Mouse (Mus musculus) C2C12 (cell line): ENCODE results near the gene Fam167b. TPM values are rescaled to one million over a fixed set of nuclear protein-coding genes. Genes with fewer than 3 reads are reported as not detected.

Experiments
- H3K27me3 ChIP-seq: one replicate; pipeline ENCODE4 v1.6.1; 2011; ENCODE audit not compliant: control insufficient read depth, insufficient read depth, insufficient read length
- H3K36me3 ChIP-seq: one replicate; pipeline ENCODE4 v1.6.1; 2011; ENCODE audit not compliant: control insufficient read depth, insufficient read depth
- H3K4me3 ChIP-seq: one replicate; pipeline ENCODE4 v1.5.1; 2011; ENCODE audit warnings: mild to moderate bottlenecking, control low read depth; ENCODE audit not compliant: poor library complexity, insufficient read depth, severe bottlenecking
- H3K79me2 ChIP-seq: one replicate; pipeline ENCODE4 v1.6.1; 2011; ENCODE audit not compliant: control insufficient read depth, insufficient read depth
- H3K79me3 ChIP-seq: one replicate; pipeline ENCODE4 v1.6.1; 2011; ENCODE audit warnings: low read depth, control low read depth
- H3ac ChIP-seq: one replicate; pipeline ENCODE3; 2011; ENCODE audit warnings: low read depth; ENCODE audit not compliant: control insufficient read depth, insufficient read length
- CEBPB ChIP-seq: IDR thresholded peaks from one replicate; pipeline ENCODE4 v1.6.1; 2011; ENCODE audit warnings: low read depth, mild to moderate bottlenecking, control low read depth, moderate library complexity
- CTCF ChIP-seq: IDR thresholded peaks from one replicate; pipeline ENCODE4 v1.5.1; 2011; ENCODE audit not compliant: control insufficient read depth, insufficient read depth, insufficient read length
- FOSL1 ChIP-seq: IDR thresholded peaks from one replicate; pipeline ENCODE4 v1.8.0; 2011; ENCODE audit warnings: mild to moderate bottlenecking, low read length; ENCODE audit not compliant: poor library complexity, insufficient read depth, severe bottlenecking
- MAX ChIP-seq: IDR thresholded peaks from one replicate; pipeline ENCODE4 v1.6.1; 2011; ENCODE audit warnings: mild to moderate bottlenecking, control low read depth
- MYOD1 ChIP-seq: IDR thresholded peaks from one replicate; pipeline ENCODE4 v1.6.1; 2011; ENCODE audit warnings: low read depth; ENCODE audit not compliant: control insufficient read depth, insufficient read length
- MYOG ChIP-seq: IDR thresholded peaks from one replicate; pipeline ENCODE4 v1.6.1; 2011; ENCODE audit not compliant: control insufficient read depth, insufficient read length; ENCODE audit errors: extremely low read depth
- USF1 ChIP-seq: IDR thresholded peaks from one replicate; pipeline ENCODE4 v1.6.1; 2011; ENCODE audit warnings: low read depth, mild to moderate bottlenecking, control low read depth, moderate library complexity
- polyA plus RNA-seq: library from polyadenylated mRNA; unstranded; fragments of >200 nt; fragmentation: generic; extraction: Trizol; gene quantifications from one replicate; pipeline ENCODE4 v1.2.1, GENCODE M21; 2012; ENCODE audit warnings: missing spikeins

Gene Fam167b
- polyA plus RNA-seq, 1 experiment: 0.27 TPM

- Histone ChIP-seq H3K27me3 (no peaks in the 10 kb centered on the region), H3K36me3 (peaks cover 13% of the 10 kb centered on the region), H3K4me3 (peak overlapping the region; percentile 29), H3ac (peak overlapping the region; percentile 55), H3K79me2 (peaks cover 12% of the 10 kb centered on the region), H3K79me3 (peaks cover 4% of the 10 kb centered on the region)
- TF ChIP-seq MAX (no peak), FOSL1 (no peak), MYOG (no peak), CTCF (no peak), USF1 (no peak), MYOD1 (no peak), CEBPB (no peak)
Observed at GRCm38 (mm10) chr4:129622803-129623535, 44.6 kb upstream of the Fam167b start.

- H3ac ChIP-seq: no peak overlapping the region
- TF ChIP-seq USF1: no peak
- TF ChIP-seq FOSL1: no peak
- TF ChIP-seq MYOD1: no peak
- TF ChIP-seq MAX: no peak
- no peak for TF ChIP-seq MYOG
- no peak for TF ChIP-seq CTCF
- no peak for TF ChIP-seq CEBPB
- H3K27me3 ChIP-seq: no peaks in the 10 kb centered on the region
- H3K79me3 ChIP-seq: peaks cover 4% of the 10 kb centered on the region
- H3K4me3 ChIP-seq: no peak overlapping the region
- peaks cover 10% of the 10 kb centered on the region for H3K79me2 ChIP-seq
- H3K36me3 ChIP-seq: peaks cover 11% of the 10 kb centered on the region
Observed at GRCm38 (mm10) chr4:129622120-129622802, 43.9 kb upstream of the Fam167b start.

DNA sequence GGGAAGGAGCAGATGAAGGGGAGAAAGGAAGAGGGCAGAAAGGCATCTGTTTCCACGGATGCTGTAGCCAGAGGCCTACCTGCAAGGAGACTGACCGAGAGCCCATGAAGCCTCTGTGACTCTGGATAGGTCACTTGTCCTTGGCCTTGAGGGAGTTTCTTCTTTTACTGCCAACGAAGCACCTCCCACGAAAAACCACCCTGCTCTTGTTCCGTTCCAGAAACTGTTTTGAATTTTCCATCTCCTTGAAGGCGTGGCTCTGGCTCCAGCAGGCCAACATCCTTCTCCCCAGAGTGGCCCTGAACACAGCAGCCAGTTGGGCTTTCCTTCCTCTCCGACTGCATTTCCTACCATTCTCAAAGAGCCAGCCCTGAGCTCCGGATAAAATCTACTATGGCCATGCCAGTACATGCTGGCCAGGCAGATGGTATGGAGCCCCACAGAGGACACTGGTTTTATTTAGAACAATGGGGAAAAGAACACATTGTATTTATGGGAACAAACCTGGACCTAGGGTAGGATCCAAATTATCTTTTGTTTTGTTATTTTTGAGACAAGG is 43.0 kb upstream of the Fam167b start:
- Histone ChIP-seq H3K36me3 (peaks cover 12% of the 10 kb centered on the region), H3K4me3 (no peak overlapping the region), H3K79me2 (peaks cover 8% of the 10 kb centered on the region), H3K79me3 (peaks cover 4% of the 10 kb centered on the region), H3ac (no peak overlapping the region), H3K27me3 (no peaks in the 10 kb centered on the region)
- TF ChIP-seq CTCF (no peak), FOSL1 (no peak), CEBPB (no peak), MAX (no peak), USF1 (no peak), MYOG (no peak), MYOD1 (no peak)

DNA sequence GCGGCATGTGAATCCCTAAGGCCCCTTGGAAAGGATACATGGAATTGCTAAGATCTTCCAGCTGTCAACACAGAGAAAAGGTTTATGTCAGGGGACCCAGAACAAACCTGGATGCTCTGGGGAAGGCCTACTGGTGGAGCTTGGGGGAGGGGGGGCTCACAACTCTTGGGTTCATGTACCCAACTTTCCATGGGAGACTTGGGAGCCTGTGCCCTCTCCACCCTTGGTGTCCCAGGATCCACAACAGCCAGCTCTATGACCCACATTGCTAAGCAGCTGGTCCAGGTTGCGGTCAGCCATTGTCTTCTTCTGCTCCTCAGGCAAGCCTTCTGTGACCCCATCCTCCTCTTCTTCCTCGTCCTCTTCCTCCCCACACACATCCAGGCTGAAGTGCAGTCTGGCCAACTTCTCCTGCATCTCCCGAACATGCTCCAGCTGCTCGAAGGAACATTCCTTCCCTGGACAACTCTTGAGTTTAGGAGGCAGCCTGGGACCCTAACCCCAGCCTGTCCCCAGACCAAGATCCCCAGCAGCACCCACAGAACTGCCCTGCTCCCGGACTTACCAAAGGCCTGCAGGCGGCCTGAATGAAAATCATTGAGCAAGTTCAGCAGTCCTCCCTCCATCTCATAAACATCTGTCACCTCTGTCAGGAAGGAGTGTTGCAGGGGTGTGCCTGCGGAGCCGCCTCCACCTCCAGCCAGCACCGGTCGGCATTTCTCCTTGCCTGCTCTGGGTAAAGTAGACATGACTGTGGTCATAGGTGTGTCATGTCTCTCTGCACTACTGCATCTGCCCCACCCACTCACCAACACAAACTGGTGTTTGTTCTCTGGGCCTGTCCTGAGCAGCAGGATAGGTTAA is 42.3 kb upstream of the Fam167b start:
- TF ChIP-seq USF1 (no peak), CTCF (no peak), MYOG (no peak), MAX (no peak), CEBPB (no peak), FOSL1 (no peak), MYOD1 (no peak)
- peaks cover 12% of the 10 kb centered on the region for H3K36me3 ChIP-seq

More for the DNA sequence above, 42.3 kb upstream of the Fam167b start:
- Histone ChIP-seq H3K79me2 (peaks cover 8% of the 10 kb centered on the region), H3K4me3 (no peak overlapping the region), H3K27me3 (no peaks in the 10 kb centered on the region), H3ac (no peak overlapping the region), H3K79me3 (peaks cover 4% of the 10 kb centered on the region)
